Mouse (Mus musculus) kidney, embryonic 14.5 days (tissue): ENCODE measurements around the gene Sh3yl1. TPM values are rescaled to one million over a fixed set of nuclear protein-coding genes. Genes with fewer than 3 reads are reported as not detected.

ENCODE experiments used
- ATAC-seq: fragments of 200-750 bp; cut with Nextera tagmentation; 2 replicates; pipeline ENCODE4 v1.8.0; 2017; ENCODE audit warnings: moderate number of reproducible peaks, mild to moderate bottlenecking, moderate TSS enrichment, moderate library complexity; ENCODE audit not compliant: low FRiP score, low TSS enrichment
- H3K27ac ChIP-seq: fragments of 300-500 bp; sonication (generic); 2 replicates; pipeline ENCODE4 v1.5.1; 2014; ENCODE audit warnings: low read depth, mild to moderate bottlenecking, low read length, moderate library complexity, mixed read lengths
- H3K27me3 ChIP-seq: fragments of 300-500 bp; sonication (generic); 2 replicates; pipeline ENCODE4 v1.6.1; 2014; ENCODE audit warnings: mild to moderate bottlenecking, low read length; ENCODE audit not compliant: control insufficient read depth, insufficient read depth
- H3K36me3 ChIP-seq: fragments of 300-500 bp; sonication (generic); 2 replicates; pipeline ENCODE4 v1.6.1; 2014; ENCODE audit warnings: low read length, mixed read lengths; ENCODE audit not compliant: control insufficient read depth, insufficient read depth
- H3K4me1 ChIP-seq: fragments of 300-500 bp; sonication (generic); 2 replicates; pipeline ENCODE4 v1.6.1; 2014; ENCODE audit warnings: low read length, mixed read lengths; ENCODE audit not compliant: control insufficient read depth, insufficient read depth
- H3K4me2 ChIP-seq: fragments of 300-500 bp; sonication (generic); replicated peaks from 2 replicates; pipeline ENCODE4 v1.6.1; 2014; ENCODE audit warnings: low read depth, mild to moderate bottlenecking, low read length
- H3K4me3 ChIP-seq: fragments of 300-500 bp; sonication (generic); 2 replicates; pipeline ENCODE4 v1.5.1; 2014; ENCODE audit warnings: mild to moderate bottlenecking, low read length
- H3K9ac ChIP-seq: fragments of 300-500 bp; sonication (generic); 2 replicates; pipeline ENCODE4 v1.6.1; 2014; ENCODE audit warnings: low read depth, mild to moderate bottlenecking, low read length, moderate library complexity
- H3K9me3 ChIP-seq: fragments of 300-500 bp; sonication (generic); 2 replicates; pipeline ENCODE4 v1.6.1; 2016; ENCODE audit warnings: low read length; ENCODE audit not compliant: control insufficient read depth
- WGBS: fragments of 180-500 bp; shearing (Covaris S2); extraction: QIAGEN DNeasy Blood & Tissue Kit; methylation state at CpG from one replicate; pipeline ENCODE4 v1.1.7; 2014; 5-methylcytosine and 5-hydroxymethylcytosine counted together
- polyA plus RNA-seq: library from polyadenylated mRNA; unstranded; fragments of >200 nt; fragmentation: Nextera tagmentation; extraction: Ambion mirVana; gene quantifications from 2 replicates; pipeline ENCODE4 v1.2.1, GENCODE M21; 2014

Sh3yl1 gene
- polyA plus RNA-seq, 1 experiment from 2014 or later: 22.9 TPM

DNA sequence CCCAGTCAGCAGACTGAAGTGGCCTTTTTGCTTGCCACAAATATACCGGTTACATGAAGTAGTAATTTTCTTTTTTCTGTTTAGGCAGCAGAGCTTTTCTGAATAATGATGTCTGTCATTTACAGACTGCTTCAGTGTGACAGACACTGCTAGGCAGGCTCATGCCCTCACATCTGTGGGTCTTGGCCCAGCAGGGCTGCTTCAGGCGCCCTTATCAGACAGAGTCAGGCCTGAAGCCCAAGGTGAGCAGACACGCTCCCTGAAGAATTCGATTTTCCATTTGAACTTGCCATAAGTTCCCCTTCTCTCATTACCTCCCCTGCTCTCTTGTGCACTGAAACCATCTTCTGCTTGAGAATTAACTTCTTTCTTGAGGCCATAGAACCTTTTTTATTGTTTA lies 23.5 kb upstream of the Sh3yl1 start:
- no peak for ATAC-seq
- H3K36me3 ChIP-seq: no peaks in the 10 kb centered on the region
- 87% methylated on average over 4 of the region's 4 CpGs for WGBS
- peaks cover 31% of the 10 kb centered on the region for H3K27me3 ChIP-seq
- H3K27ac ChIP-seq: no peak overlapping the region
- no peak overlapping the region for H3K4me3 ChIP-seq
- H3K4me2 ChIP-seq: no peak overlapping the region
- H3K9ac ChIP-seq: no peak overlapping the region
- H3K4me1 ChIP-seq: peaks cover 10% of the 10 kb centered on the region; the same call in 1 of the 2 replicates
- no peaks in the 10 kb centered on the region for H3K9me3 ChIP-seq

DNA sequence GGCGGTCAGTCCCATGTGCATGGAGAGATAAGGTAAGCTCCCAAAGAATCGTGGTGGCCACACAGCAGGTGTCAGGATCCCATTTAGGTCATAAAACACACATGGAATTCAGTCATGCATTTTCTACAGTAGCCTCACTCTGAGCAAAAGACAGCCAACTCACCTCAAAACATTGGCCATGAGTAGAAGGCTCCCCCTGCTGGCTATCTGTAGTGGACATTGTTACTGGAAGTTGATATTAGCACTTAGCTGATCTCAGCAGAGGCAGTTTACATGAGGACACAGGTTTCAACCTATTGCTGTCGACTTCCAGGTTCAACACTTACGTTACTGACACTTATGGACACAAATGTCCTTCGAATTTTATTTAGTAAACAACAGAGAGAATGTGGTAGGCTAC lies 21.4 kb upstream of the Sh3yl1 start:
- 35% methylated on average over 5 of the region's 5 CpGs for WGBS
- Histone ChIP-seq H3K4me1 (no peaks in the 10 kb centered on the region), H3K9ac (no peak overlapping the region), H3K27me3 (peaks cover 11% of the 10 kb centered on the region), H3K4me2 (no peak overlapping the region), H3K4me3 (no peak overlapping the region), H3K27ac (no peak overlapping the region), H3K36me3 (peaks cover 10% of the 10 kb centered on the region; the same call in 1 of the 2 replicates), H3K9me3 (no peaks in the 10 kb centered on the region)
- ATAC-seq: peak; percentile 62; the same call in 1 of the 2 replicates

DNA sequence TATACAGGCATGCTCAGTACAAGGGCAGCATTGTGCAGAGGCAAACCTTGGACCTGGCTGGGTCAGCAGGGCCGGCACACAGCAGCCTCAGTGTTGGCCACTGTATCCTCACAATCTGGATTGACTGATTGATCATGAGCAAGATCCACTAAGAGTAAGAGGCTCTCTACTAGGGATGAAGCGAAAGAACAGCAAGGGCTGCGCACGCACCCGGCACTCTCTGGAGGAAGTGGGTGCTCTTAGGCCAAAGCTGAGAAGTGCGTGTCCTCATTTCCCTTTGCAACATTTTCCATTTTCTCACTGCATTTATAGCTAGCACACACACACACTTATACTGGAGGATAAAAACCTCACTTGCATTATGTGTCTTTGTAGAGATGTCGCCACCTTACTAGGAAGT lies 20.0 kb upstream of the Sh3yl1 start:
- peaks cover 10% of the 10 kb centered on the region; the same call in 1 of the 2 replicates for H3K36me3 ChIP-seq
- ATAC-seq: no peak
- no peak overlapping the region for H3K4me3 ChIP-seq
- no peak overlapping the region for H3K9ac ChIP-seq
- no peaks in the 10 kb centered on the region; the same call in 1 of the 2 replicates for H3K27me3 ChIP-seq
- H3K27ac ChIP-seq: no peak overlapping the region
- 85% methylated on average over 7 of the region's 7 CpGs for WGBS
- no peak overlapping the region for H3K4me2 ChIP-seq
- H3K9me3 ChIP-seq: no peaks in the 10 kb centered on the region
- no peaks in the 10 kb centered on the region for H3K4me1 ChIP-seq

DNA sequence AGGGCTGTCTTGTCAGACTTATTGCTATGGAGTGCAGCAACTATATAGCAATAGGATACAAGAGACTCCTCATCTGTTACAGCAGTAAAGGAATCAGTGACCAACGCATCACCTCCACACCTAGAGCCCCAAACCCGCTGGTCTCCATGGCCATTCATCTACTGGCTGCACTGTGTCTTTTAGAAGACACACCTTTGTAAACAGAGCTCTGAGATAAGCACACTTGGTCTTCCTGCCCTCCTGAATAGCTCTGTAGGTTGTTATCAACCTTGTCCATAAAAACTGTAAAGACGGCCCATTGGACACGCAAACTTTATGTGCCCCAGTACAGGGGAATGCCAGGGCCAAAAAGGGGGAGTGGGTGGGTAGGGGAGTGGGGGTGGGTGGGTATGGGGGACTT lies 14.4 kb upstream of the Sh3yl1 start:
- WGBS: 94% methylated on average over 4 of the region's 4 CpGs
- Histone ChIP-seq H3K4me2 (no peak overlapping the region), H3K4me1 (no peaks in the 10 kb centered on the region), H3K9me3 (no peaks in the 10 kb centered on the region), H3K9ac (no peak overlapping the region), H3K4me3 (no peak overlapping the region), H3K36me3 (peaks cover 19% of the 10 kb centered on the region; the same call in 1 of the 2 replicates), H3K27me3 (no peaks in the 10 kb centered on the region), H3K27ac (no peak overlapping the region)
- no peak for ATAC-seq

DNA sequence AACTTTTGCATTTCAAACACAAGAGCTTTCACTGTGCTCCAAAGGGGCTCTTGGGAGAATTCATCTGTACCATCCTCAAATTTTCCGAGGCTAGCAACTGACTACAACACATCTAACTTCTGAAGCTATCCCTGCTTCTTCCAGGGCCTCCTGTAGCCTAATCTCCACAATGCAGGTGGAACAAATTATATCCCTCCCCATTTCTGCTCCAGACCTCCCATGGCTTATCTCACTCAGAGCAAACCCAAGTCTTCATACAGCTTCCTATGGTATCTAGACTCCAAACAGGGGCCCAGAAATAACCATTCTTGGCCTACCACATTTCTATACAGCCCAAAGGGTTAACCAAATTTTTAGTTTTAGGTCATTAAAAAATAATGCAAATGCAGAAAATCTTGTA lies 2.8 kb upstream of the Sh3yl1 start:
- WGBS: 92% methylated on average over 1 of the region's 1 CpGs

DNA sequence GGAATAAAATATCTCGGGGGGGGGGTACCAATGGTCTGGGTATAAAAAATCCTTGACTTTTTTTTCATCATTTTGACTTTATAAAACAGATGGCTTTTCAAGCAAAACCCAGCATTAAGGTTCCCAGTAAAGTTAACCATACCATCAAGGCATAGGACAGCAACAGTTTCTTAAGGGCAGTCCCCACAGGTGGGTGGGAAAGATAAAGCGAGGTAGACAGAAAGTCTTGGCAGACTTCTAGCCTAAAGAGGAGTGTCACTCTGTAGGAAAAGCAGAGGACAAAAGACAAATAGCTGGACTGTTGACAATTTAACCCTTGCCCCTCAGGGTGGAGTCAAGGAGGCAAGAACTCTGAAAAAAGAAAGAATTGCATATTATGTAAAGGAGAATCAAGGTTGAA lies 1.6 kb upstream of the Sh3yl1 start:
- no peak overlapping the region for H3K9ac ChIP-seq
- H3K27ac ChIP-seq: no peak overlapping the region
- H3K9me3 ChIP-seq: no peaks in the 10 kb centered on the region
- H3K27me3 ChIP-seq: no peaks in the 10 kb centered on the region
- no peak overlapping the region for H3K4me2 ChIP-seq
- peaks cover 10% of the 10 kb centered on the region for H3K4me1 ChIP-seq
- ATAC-seq: no peak
- H3K4me3 ChIP-seq: peak overlapping the region; percentile 73; the same call in 1 of the 2 replicates
- WGBS: 89% methylated on average over 2 of the region's 2 CpGs
- H3K36me3 ChIP-seq: peaks cover 3% of the 10 kb centered on the region; the same call in 1 of the 2 replicates

More for the DNA sequence above, 2.8 kb upstream of the Sh3yl1 start:
- no peaks in the 10 kb centered on the region for H3K27me3 ChIP-seq
- peaks cover 10% of the 10 kb centered on the region for H3K4me1 ChIP-seq
- H3K9me3 ChIP-seq: no peaks in the 10 kb centered on the region
- no peak for ATAC-seq
- no peak overlapping the region for H3K9ac ChIP-seq
- no peak overlapping the region for H3K4me3 ChIP-seq
- peaks cover 13% of the 10 kb centered on the region for H3K36me3 ChIP-seq
- no peak overlapping the region for H3K4me2 ChIP-seq
- no peak overlapping the region for H3K27ac ChIP-seq

DNA sequence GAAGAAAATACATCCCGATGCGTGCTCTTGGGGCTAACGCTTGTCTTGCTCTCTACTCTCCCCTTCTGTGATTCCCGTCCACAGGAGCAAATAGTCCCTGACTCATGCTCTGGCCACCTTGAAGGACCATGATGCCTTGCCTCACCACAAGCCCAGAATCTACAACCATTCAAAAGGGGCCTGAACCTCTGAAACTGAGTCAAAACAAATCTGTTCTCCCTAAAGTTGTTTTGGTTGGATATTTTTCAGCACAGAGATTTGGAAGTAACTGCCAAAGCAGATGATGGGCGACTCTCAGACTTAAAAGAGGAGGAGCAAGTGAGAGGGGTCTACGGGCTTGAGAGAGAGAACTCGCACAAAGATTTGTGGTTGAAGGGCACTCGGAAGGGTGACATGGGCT lies 608 bp upstream of the Sh3yl1 start:
- Histone ChIP-seq H3K27ac (peak overlapping the region; percentile 4; the same call in 1 of the 2 replicates), H3K9me3 (no peaks in the 10 kb centered on the region), H3K4me2 (peak overlapping the region; percentile 51), H3K27me3 (no peaks in the 10 kb centered on the region), H3K36me3 (no peaks in the 10 kb centered on the region; the same call in 1 of the 2 replicates), H3K4me1 (peaks cover 10% of the 10 kb centered on the region), H3K4me3 (peak overlapping the region; percentile 73), H3K9ac (peak overlapping the region; percentile 81)
- WGBS: 20% methylated on average over 8 of the region's 8 CpGs
- 0 out of 2 replicates have a peak, but pooled peaks have one; percentile 1 for ATAC-seq

DNA sequence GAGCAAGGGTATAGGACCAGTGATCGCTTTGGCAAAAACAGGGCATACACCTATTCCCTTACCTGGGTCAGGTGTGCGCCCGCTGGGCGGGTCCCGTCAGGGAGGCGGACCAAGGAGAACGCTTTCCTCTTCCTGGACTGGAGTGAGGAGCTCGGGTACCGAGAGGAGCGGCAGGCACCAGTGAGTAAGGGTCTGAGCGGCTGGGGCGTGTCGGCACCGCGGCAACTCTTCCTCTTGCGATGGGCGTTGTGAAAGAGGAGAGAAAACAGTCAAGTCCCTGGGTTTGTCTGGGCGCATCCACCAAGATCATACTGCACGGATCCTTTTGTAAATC lies 547 bp downstream of the Sh3yl1 start:
- Histone ChIP-seq H3K9me3 (no peaks in the 10 kb centered on the region), H3K27ac (peak overlapping the region; percentile 48; the same call in 1 of the 2 replicates), H3K9ac (peak overlapping the region; percentile 81), H3K4me3 (peak overlapping the region; percentile 73), H3K4me2 (peak overlapping the region; percentile 95), H3K27me3 (no peaks in the 10 kb centered on the region), H3K4me1 (peaks cover 10% of the 10 kb centered on the region), H3K36me3 (no peaks in the 10 kb centered on the region; the same call in 1 of the 2 replicates)
- ATAC-seq: peak; percentile 85
- WGBS: under 1% methylated on average over 19 of the region's 19 CpGs

DNA sequence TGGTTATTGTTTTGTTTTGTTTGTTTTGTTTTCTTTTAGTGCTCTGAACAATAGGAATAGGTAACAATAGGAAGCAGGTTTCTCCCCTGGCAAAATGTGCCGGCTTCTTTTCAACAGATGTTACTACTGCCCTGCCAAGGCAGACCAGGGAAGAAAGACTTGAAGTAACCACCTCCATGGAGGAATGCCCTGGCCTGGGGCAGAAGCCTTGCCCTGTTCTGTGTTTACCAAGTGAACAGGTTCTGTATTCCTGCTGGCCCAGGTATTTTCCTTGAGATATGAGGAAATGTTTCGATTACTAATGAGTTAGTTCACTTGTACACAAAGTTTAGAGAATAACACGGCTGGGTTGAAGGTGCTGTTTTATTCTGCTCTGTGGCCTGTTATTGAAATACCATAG lies 1.4 kb downstream of the Sh3yl1 start:
- no peak overlapping the region for H3K27ac ChIP-seq
- no peaks in the 10 kb centered on the region for H3K27me3 ChIP-seq
- no peaks in the 10 kb centered on the region for H3K9me3 ChIP-seq
- H3K9ac ChIP-seq: no peak overlapping the region; the same call in 1 of the 2 replicates
- peak overlapping the region; percentile 73 for H3K4me3 ChIP-seq
- peaks cover 10% of the 10 kb centered on the region for H3K4me1 ChIP-seq
- ATAC-seq: no peak
- H3K4me2 ChIP-seq: peak overlapping the region; percentile 95
- H3K36me3 ChIP-seq: no peaks in the 10 kb centered on the region; the same call in 1 of the 2 replicates
- 53% methylated on average over 3 of the region's 3 CpGs for WGBS
